Mouse (Mus musculus) left cerebral cortex, adult 2 months (tissue): ENCODE results near the gene Dpp6. TPM values are rescaled to one million over a fixed set of nuclear protein-coding genes. Genes with fewer than 3 reads are reported as not detected.
A peak's percentile ranks its signal among the peaks of the same experiment; 100 is the strongest.

ENCODE experiments used
- DNase-seq, 2 experiments: peaks; one replicate each; pipeline ENCODE4 v3.0.0; 2021 to 2022; ENCODE audit warnings: low spot score in 2 of 2, mixed read lengths in 1 of 2; ENCODE audit errors: extremely low spot score in 1 of 2
- H3K27ac ChIP-seq: fragments of 200-600 bp; 2 replicates; pipeline ENCODE4 v1.8.1; 2022
- H3K4me3 ChIP-seq: fragments of 200-600 bp; 2 replicates; pipeline ENCODE4 v1.8.1; 2022
- CTCF ChIP-seq: fragments of 200-600 bp; IDR thresholded peaks from 2 replicates; pipeline ENCODE4 v1.8.1; 2022; ENCODE audit warnings: antibody characterized with exemption, mild to moderate bottlenecking, moderate library complexity
- intact Hi-C: fragments of 180-260 bp; cut with DNase I; formaldehyde crosslinking; loops from one replicate; pipeline ENCODE4 v1.15.1; 2025
- total RNA-seq, 2 experiments: library from RNA; stranded (reverse); gene quantifications; 2 replicates each; pipeline ENCODE4 v1.2.3; 2021

The Dpp6 gene
- total RNA-seq, 2 experiments from 2014 or later, result 174 to 183 TPM

- H3K4me3 ChIP-seq, result no peak overlapping the region
- no peak for DNase-seq
- TF ChIP-seq CTCF, result no peak
- intact Hi-C loops, result no loop called here
- no peak overlapping the region for H3K27ac ChIP-seq
These were observed 868.2 kb downstream of the Dpp6 start for GRCm38 (mm10) chr5:27685162-27685561.

- DNase-seq, result no peak
- Histone ChIP-seq H3K4me3 (no peak overlapping the region), H3K27ac (no peak overlapping the region)
- intact Hi-C loops, result no loop called here
- peak; percentile 15 for TF ChIP-seq CTCF
These were observed 868.9 kb downstream of the Dpp6 start for GRCm38 (mm10) chr5:27685923-27686322.

- DNase-seq, result no peak
- TF ChIP-seq CTCF, result peak; percentile 13
- intact Hi-C loops, result no loop called here
- no peak overlapping the region for H3K4me3 ChIP-seq
- H3K27ac ChIP-seq, result no peak overlapping the region
These were observed 870.3 kb downstream of the Dpp6 start for GRCm38 (mm10) chr5:27687311-27687710.

- TF ChIP-seq CTCF, result no peak
- intact Hi-C loops, result no loop called here
- no peak overlapping the region for H3K4me3 ChIP-seq
- H3K27ac ChIP-seq, result no peak overlapping the region
- DNase-seq, result no peak
These were observed 885.5 kb downstream of the Dpp6 start for GRCm38 (mm10) chr5:27702482-27702881.

- DNase-seq, result no peak
- TF ChIP-seq CTCF, result peak; percentile 23
These were observed 888.0 kb downstream of the Dpp6 start for GRCm38 (mm10) chr5:27705020-27705419.

GRCm38 (mm10) chr5:27706551-27706950 is 889.5 kb downstream of the Dpp6 start:
- no peak overlapping the region for H3K27ac ChIP-seq
- TF ChIP-seq CTCF, result no peak
- DNase-seq, result no peak
- no peak overlapping the region for H3K4me3 ChIP-seq
- intact Hi-C loops, result no loop called here

More at GRCm38 (mm10) chr5:27705020-27705419, 888.0 kb downstream of the Dpp6 start:
- intact Hi-C loops, result no loop called here
- H3K4me3 ChIP-seq, result no peak overlapping the region
- H3K27ac ChIP-seq, result no peak overlapping the region

- no peak overlapping the region for H3K27ac ChIP-seq
- no peak overlapping the region for H3K4me3 ChIP-seq
- TF ChIP-seq CTCF, result no peak
- no peak for DNase-seq
- intact Hi-C loops, result no loop called here
These were observed 890.3 kb downstream of the Dpp6 start for GRCm38 (mm10) chr5:27707283-27707682.

- DNase-seq, result no peak
- intact Hi-C loops, result no loop called here
These were observed 891.2 kb downstream of the Dpp6 start for GRCm38 (mm10) chr5:27708209-27708608.

GRCm38 (mm10) chr5:27711461-27712192 is 894.6 kb downstream of the Dpp6 start:
- TF ChIP-seq CTCF, result no peak

More at GRCm38 (mm10) chr5:27708209-27708608, 891.2 kb downstream of the Dpp6 start:
- no peak for TF ChIP-seq CTCF
- Histone ChIP-seq H3K27ac (no peak overlapping the region), H3K4me3 (no peak overlapping the region)

GRCm38 (mm10) chr5:27714356-27714755 is 897.4 kb downstream of the Dpp6 start:
- no peak overlapping the region for H3K27ac ChIP-seq
- intact Hi-C loops, result no loop called here
- DNase-seq, result no peak
- no peak overlapping the region for H3K4me3 ChIP-seq
- no peak for TF ChIP-seq CTCF

More at GRCm38 (mm10) chr5:27711461-27712192, 894.6 kb downstream of the Dpp6 start:
- no peak overlapping the region for H3K27ac ChIP-seq
- intact Hi-C loops, result no loop called here
- DNase-seq, result no peak
- H3K4me3 ChIP-seq, result no peak overlapping the region

- TF ChIP-seq CTCF, result no peak
- Histone ChIP-seq H3K4me3 (no peak overlapping the region), H3K27ac (0 out of 2 replicates have a peak overlapping the region, but pooled peaks have one; percentile 26)
- intact Hi-C loops, result no loop called here
- DNase-seq, result no peak
These were observed 899.0 kb downstream of the Dpp6 start for GRCm38 (mm10) chr5:27716026-27716425.

GRCm38 (mm10) chr5:27717301-27717700 is 900.3 kb downstream of the Dpp6 start:
- peak; percentile 33 to 51 for DNase-seq
- intact Hi-C loops, result no loop called here
- TF ChIP-seq CTCF, result no peak
- peak overlapping the region; percentile 78 for H3K27ac ChIP-seq
- no peak overlapping the region for H3K4me3 ChIP-seq

- Histone ChIP-seq H3K27ac (no peak overlapping the region), H3K4me3 (no peak overlapping the region)
- intact Hi-C loops, result no loop called here
- DNase-seq, result no peak
- no peak for TF ChIP-seq CTCF
These were observed 902.3 kb downstream of the Dpp6 start for GRCm38 (mm10) chr5:27719311-27719710.
